Mouse (Mus musculus): Measurements from ENCODE around the gene Olfr287.
A peak's percentile ranks its signal among the peaks of the same experiment; 100 is the strongest.

Gene Olfr287

DNA sequence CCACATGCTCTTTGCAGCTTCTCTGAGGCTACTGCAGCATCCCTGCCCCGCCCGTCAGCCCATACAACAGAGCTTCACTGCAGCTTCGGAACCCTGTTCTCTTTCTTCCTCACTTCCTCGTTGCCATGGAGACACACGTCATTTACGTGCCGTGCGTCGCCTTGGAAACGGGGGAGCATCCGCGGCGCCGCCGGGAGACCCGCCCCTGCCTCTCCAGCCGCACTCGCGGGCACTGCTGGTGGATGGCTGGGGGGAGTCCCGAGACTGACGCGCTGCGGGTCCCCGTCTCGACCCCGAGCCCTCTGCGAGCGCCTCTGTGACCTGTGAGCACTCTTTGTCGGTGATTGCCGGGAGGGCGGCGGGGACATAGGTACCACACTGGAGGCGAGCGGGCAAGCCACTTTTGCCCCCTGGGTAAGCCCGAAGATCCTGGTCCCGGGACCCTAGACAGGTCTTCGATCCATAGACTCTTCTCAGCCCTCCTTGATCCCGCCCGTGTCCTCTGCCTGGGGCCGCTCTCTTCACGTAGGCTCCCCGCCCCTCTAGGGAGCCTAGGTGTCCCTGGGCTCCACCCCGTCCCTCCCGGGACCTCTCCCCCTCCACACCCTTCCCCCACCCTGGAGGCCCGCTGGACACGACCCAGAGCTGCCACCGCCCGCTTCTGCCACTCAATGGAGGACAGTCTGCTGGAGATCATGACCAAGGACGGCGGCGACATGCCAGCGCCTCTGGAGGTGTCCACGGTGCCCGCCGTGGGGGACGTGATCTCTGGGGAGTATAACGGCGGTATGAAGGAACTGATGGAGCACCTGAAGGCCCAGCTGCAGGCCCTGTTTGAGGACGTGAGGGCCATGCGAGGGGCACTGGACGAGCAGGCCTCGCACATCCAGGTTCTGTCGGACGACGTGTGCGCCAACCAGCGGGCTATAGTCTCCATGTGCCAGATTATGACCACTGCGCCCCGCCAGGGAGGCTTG lies 52.9 kb downstream of the Olfr287 start:
- peak; percentile 87 to 90 for DNase-seq (ENCODE audit: low spot score in 2 of 2)

GRCm38 (mm10) chr15:98166963-98167644 lies 53.8 kb downstream of the Olfr287 start, which contains the start of gene Ccdc184:
TSS of gene Ccdc184 (plus strand) at chr15:98167158.
- DNase-seq (ENCODE audit: low spot score in 2 of 2) = no peak

DNA sequence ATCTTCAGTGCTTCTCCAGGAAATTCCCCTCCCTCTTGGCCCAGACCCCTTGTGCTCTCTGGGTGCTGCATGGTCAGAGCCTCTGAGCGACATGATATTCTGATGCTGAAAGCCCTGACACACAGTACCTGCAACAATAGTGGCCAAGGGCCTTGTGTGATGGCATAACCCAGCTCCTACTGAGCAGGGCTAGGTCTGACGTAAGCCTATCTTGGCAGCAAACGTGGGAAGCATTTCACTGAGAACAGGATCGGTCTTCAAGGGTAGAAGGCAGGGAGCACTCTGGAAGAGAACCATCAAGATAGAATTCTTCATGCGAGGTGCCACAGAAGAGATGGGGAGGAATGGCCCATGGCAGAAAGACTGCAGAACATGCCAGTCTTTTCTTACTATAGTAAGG lies 55.3 kb downstream of the Olfr287 start, which contains the start of gene Asb8:
Gene Asb8, minus strand, starts transcription at position 101 of the 400 bp plus-strand sequence.
- DNase-seq (ENCODE audit: low spot score in 2 of 2) = no peak

GRCm38 (mm10) chr15:98162561-98162960 lies 58.3 kb downstream of the Olfr287 start:
- DNase-seq (ENCODE audit: low spot score in 2 of 2) = no peak

DNA sequence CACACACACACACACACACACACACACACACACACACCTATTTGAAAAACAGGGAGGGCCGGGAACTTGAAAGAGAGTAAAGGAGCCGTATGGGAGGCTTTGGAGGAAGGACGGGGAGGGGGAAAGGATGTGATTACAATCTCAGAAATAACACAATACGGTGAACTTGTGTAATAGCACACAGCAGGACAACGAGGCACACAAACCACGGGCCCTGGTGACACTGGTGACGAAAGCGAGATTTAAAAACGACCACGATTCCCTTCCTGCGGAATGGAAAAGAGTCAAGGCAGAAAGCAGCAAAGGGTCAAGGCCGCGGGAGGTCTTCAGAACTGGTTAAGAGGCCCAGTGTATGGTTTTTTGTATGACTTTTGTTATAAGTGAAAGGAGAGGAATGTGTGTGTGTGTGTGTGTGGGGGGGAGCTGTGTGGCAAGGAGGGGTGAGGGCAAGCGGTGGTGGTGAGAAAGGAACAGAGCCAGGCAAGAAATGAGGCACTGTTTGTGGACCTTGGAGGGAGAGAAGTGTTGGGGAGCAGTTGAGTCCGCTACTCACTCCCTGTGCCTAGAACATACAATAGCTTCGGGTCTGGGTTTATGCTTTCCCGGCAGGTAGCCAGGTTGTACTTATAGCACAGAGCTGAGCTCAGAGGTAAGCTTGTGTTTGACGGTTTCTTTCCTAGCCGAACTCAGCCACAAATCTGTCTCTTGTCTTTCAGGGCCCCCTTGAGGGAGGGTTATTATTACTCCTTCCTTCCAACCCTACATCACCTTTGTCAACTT lies 59.6 kb downstream of the Olfr287 start:
- no peak for DNase-seq (ENCODE audit: low spot score in 2 of 2)

DNA sequence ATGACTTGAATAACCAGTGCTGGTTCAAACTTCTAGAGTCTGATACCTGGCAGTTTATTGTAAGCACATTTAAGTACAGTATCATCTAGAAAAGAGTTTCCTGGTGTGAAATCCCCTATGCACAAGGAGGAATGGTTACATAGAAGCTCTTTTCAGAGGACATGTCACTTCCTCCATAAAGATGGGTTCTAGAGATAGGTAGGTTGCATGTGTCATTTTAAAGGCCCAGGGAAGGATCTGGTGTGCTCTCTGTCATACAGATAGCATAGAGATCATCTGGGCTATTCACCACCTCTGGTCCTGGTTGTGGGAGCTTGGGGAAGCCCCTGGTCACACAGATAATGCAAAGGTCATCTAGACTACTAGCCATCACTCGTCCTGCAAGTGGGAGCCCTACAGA lies 63.6 kb downstream of the Olfr287 start:
- DNase-seq (ENCODE audit: low spot score in 2 of 2) = no peak

Data from right cerebral cortex, postnatal 36 days (tissue).